Mouse (Mus musculus): ENCODE data around the gene Mettl26.
"Not testable (repeated sequence)": the region's sequence is repeated elsewhere in the genome, so short reads cannot be mapped to it uniquely, and the experiment has no call there.

DNA sequence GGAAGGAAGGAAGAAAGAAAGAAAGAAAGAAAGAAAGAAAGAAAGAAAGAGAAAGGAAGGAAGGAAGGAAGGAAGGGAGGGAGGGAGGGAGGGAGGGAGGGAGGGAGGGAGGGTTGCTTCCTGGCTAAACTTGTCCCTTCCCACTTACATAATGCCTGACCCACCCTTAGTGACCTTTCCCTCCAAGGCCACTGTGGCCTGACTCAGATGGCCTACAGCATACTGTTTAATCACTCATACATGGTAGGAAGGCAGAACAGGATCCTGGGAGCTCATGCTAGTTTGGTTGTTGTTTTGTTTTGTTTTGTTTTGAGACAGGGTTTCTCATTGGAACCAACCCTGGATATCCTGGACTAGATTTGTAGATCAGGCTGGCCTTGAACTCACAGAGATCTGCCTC, 3.3 kb upstream of the Mettl26 start:
- not testable (repeated sequence) for TF ChIP-seq CTCF (IDR thresholded peaks at IDR 0.05; ENCODE audit: low read depth, low read length); POLR2A (IDR thresholded peaks at IDR 0.05; ENCODE audit: borderline replicate concordance, low read depth, low read length)
